Mouse (Mus musculus) hindbrain, embryonic 12.5 days (tissue): ENCODE results near the gene Dsp. TPM values are rescaled to one million over a fixed set of nuclear protein-coding genes. Genes with fewer than 3 reads are reported as not detected.

Source experiments
- ATAC-seq: fragments of 200-750 bp; cut with Nextera tagmentation; 2 replicates; pipeline ENCODE4 v1.8.0; 2017; ENCODE audit warnings: moderate TSS enrichment; ENCODE audit not compliant: low FRiP score
- H3K27ac ChIP-seq: fragments of 300-500 bp; sonication (generic); 2 replicates; pipeline ENCODE4 v1.5.1; 2016; ENCODE audit warnings: mild to moderate bottlenecking
- H3K27me3 ChIP-seq: fragments of 300-500 bp; sonication (generic); 2 replicates; pipeline ENCODE4 v1.6.1; 2016; ENCODE audit warnings: mild to moderate bottlenecking
- H3K36me3 ChIP-seq: fragments of 300-500 bp; sonication (generic); 2 replicates; pipeline ENCODE4 v1.6.1; 2016; ENCODE audit warnings: mild to moderate bottlenecking
- H3K4me1 ChIP-seq: fragments of 300-500 bp; sonication (generic); 2 replicates; pipeline ENCODE4 v1.6.1; 2016
- H3K4me2 ChIP-seq: fragments of 300-500 bp; sonication (generic); replicated peaks from 2 replicates; pipeline ENCODE4 v1.6.1; 2016; ENCODE audit warnings: mild to moderate bottlenecking
- H3K4me3 ChIP-seq: fragments of 300-500 bp; sonication (generic); 2 replicates; pipeline ENCODE4 v1.5.1; 2016; ENCODE audit warnings: mild to moderate bottlenecking
- H3K9ac ChIP-seq: fragments of 300-500 bp; sonication (generic); 2 replicates; pipeline ENCODE4 v1.6.1; 2016; ENCODE audit warnings: mild to moderate bottlenecking, moderate library complexity
- H3K9me3 ChIP-seq: fragments of 300-500 bp; sonication (generic); replicated peaks from 2 replicates; pipeline ENCODE4 v1.6.1; 2016; ENCODE audit warnings: mild to moderate bottlenecking
- WGBS: fragments of 180-500 bp; shearing (Covaris S2); methylation state at CpG from one replicate; pipeline ENCODE4 v1.1.7; 2016; 5-methylcytosine and 5-hydroxymethylcytosine counted together
- polyA plus RNA-seq: library from polyadenylated mRNA; unstranded; fragments of >200 nt; fragmentation: Nextera tagmentation; extraction: Ambion mirVana; gene quantifications from 2 replicates; pipeline ENCODE4 v1.2.1, GENCODE M21; 2016

Gene Dsp
- polyA plus RNA-seq, 1 experiment from 2014 or later: 1.5 TPM

DNA sequence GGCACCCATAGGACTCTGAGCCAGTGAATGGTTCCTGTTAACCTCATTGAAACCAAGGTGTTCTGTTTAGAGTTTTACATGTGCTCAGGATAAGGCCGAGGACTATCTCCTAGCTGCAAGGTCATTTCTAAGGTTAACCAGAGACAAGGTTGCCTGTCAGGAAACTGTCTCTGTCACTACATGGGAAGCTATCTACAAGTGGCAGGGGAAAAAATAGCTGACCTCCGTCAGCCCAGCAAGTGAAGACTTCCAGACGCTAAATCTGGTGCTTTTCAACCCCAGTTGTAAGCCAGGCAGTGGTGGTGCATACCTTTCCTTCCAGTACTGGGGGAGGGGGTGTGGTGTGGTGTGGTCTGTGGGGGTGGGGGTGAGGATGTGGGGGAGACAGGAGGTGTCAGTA is 2.7 kb upstream of the Dsp start:
- Histone ChIP-seq H3K27me3 (peaks cover 69% of the 10 kb centered on the region), H3K4me3 (no peak overlapping the region), H3K4me2 (no peak overlapping the region), H3K9ac (no peak overlapping the region), H3K27ac (no peak overlapping the region), H3K36me3 (no peaks in the 10 kb centered on the region), H3K9me3 (no peaks in the 10 kb centered on the region), H3K4me1 (peaks cover 20% of the 10 kb centered on the region)
- ATAC-seq: no peak
- WGBS: 65% methylated on average over 3 of the region's 3 CpGs

GRCm38 (mm10) chr13:38151671-38152428 is 756 bp downstream of the Dsp start:
- Histone ChIP-seq H3K9ac (peak overlapping the region; percentile 44; the same call in 1 of the 2 replicates), H3K9me3 (no peaks in the 10 kb centered on the region), H3K4me3 (peak overlapping the region; percentile 40), H3K27me3 (peaks cover 87% of the 10 kb centered on the region), H3K4me2 (peak overlapping the region; percentile 66), H3K4me1 (peaks cover 16% of the 10 kb centered on the region), H3K36me3 (no peaks in the 10 kb centered on the region), H3K27ac (no peak overlapping the region)
- peak; percentile 35; the same call in 1 of the 2 replicates for ATAC-seq
- WGBS: under 1% methylated on average over 46 of the region's 49 CpGs

GRCm38 (mm10) chr13:38152429-38153035 is 1.4 kb downstream of the Dsp start:
- WGBS: 0% methylated on average over 31 of the region's 31 CpGs
- Histone ChIP-seq H3K4me3 (peak overlapping the region; percentile 40), H3K27ac (no peak overlapping the region), H3K4me2 (peak overlapping the region; percentile 66), H3K9ac (no peak overlapping the region), H3K27me3 (peaks cover 86% of the 10 kb centered on the region), H3K9me3 (no peaks in the 10 kb centered on the region), H3K36me3 (no peaks in the 10 kb centered on the region), H3K4me1 (peaks cover 16% of the 10 kb centered on the region)
- no peak for ATAC-seq

- Histone ChIP-seq H3K27me3 (peaks cover 75% of the 10 kb centered on the region), H3K4me1 (peaks cover 16% of the 10 kb centered on the region), H3K9ac (no peak overlapping the region), H3K9me3 (no peaks in the 10 kb centered on the region), H3K27ac (no peak overlapping the region), H3K36me3 (no peaks in the 10 kb centered on the region), H3K4me3 (no peak overlapping the region), H3K4me2 (no peak overlapping the region)
- 3% methylated on average over 2 of the region's 2 CpGs for WGBS
- ATAC-seq: no peak
These were observed 4.4 kb downstream of the Dsp start for GRCm38 (mm10) chr13:38155523-38155922.

- no peaks in the 10 kb centered on the region for H3K36me3 ChIP-seq
- peaks cover 58% of the 10 kb centered on the region for H3K27me3 ChIP-seq
- no peak overlapping the region for H3K4me2 ChIP-seq
- 17% methylated on average over 6 of the region's 6 CpGs for WGBS
- H3K27ac ChIP-seq: no peak overlapping the region
- H3K9me3 ChIP-seq: no peaks in the 10 kb centered on the region
- H3K9ac ChIP-seq: no peak overlapping the region
- no peak for ATAC-seq
- H3K4me3 ChIP-seq: no peak overlapping the region
- peaks cover 2% of the 10 kb centered on the region for H3K4me1 ChIP-seq
These were observed 6.5 kb downstream of the Dsp start for GRCm38 (mm10) chr13:38157635-38158034.

- WGBS: 76% methylated on average over 2 of the region's 2 CpGs
- H3K9ac ChIP-seq: no peak overlapping the region
- H3K4me3 ChIP-seq: no peak overlapping the region
These were observed 10.9 kb downstream of the Dsp start for GRCm38 (mm10) chr13:38162002-38162401.

DNA sequence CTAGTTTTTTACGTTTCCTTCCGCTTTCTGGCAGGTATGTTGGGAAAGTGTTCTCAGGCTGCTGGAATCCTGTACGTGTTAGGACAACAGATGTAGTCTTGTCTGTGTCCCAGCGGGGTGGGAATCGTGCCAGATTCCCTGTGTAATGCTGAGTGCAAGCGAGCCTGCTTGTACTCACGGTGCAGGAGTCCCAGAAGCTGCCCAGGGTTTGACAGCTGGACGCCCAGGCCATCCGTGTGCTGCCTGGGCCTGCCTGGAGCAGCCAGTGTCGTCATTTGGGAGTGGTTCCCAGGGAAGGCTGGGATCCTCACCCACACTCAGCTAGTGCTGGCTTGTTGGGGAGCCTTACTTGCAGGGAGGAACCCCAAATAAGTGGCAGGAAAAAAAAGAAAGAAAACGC is 11.6 kb downstream of the Dsp start:
- H3K27me3 ChIP-seq: peaks cover 21% of the 10 kb centered on the region
- H3K27ac ChIP-seq: no peak overlapping the region
- H3K9me3 ChIP-seq: no peaks in the 10 kb centered on the region
- H3K36me3 ChIP-seq: no peaks in the 10 kb centered on the region
- WGBS: 55% methylated on average over 11 of the region's 11 CpGs
- no peak overlapping the region for H3K9ac ChIP-seq
- 0 out of 2 replicates have a peak, but pooled peaks cover 2% of the 10 kb centered on the region for H3K4me1 ChIP-seq
- H3K4me2 ChIP-seq: no peak overlapping the region
- no peak for ATAC-seq
- H3K4me3 ChIP-seq: no peak overlapping the region

More at GRCm38 (mm10) chr13:38162002-38162401, 10.9 kb downstream of the Dsp start:
- H3K27ac ChIP-seq: no peak overlapping the region
- no peak overlapping the region for H3K4me2 ChIP-seq
- no peak for ATAC-seq
- H3K36me3 ChIP-seq: no peaks in the 10 kb centered on the region
- H3K4me1 ChIP-seq: 0 out of 2 replicates have a peak, but pooled peaks cover 2% of the 10 kb centered on the region
- no peaks in the 10 kb centered on the region for H3K9me3 ChIP-seq
- peaks cover 25% of the 10 kb centered on the region for H3K27me3 ChIP-seq

- Histone ChIP-seq H3K36me3 (no peaks in the 10 kb centered on the region), H3K27ac (no peak overlapping the region), H3K4me2 (no peak overlapping the region), H3K9ac (no peak overlapping the region), H3K4me1 (0 out of 2 replicates have a peak, but pooled peaks cover 2% of the 10 kb centered on the region), H3K9me3 (no peaks in the 10 kb centered on the region), H3K27me3 (0 out of 2 replicates have a peak, but pooled peaks cover 6% of the 10 kb centered on the region), H3K4me3 (no peak overlapping the region)
- 94% methylated on average over 11 of the region's 11 CpGs for WGBS
- no peak for ATAC-seq
These were observed 13.8 kb downstream of the Dsp start for GRCm38 (mm10) chr13:38164932-38165331.

GRCm38 (mm10) chr13:38167056-38167455 is 16.0 kb downstream of the Dsp start:
- H3K9ac ChIP-seq: no peak overlapping the region
- no peaks in the 10 kb centered on the region for H3K9me3 ChIP-seq
- peaks cover 7% of the 10 kb centered on the region; the same call in 1 of the 2 replicates for H3K4me1 ChIP-seq
- H3K27ac ChIP-seq: no peak overlapping the region
- H3K36me3 ChIP-seq: no peaks in the 10 kb centered on the region
- 90% methylated on average over 3 of the region's 3 CpGs for WGBS
- no peak overlapping the region for H3K4me3 ChIP-seq
- no peak overlapping the region for H3K4me2 ChIP-seq
- H3K27me3 ChIP-seq: 0 out of 2 replicates have a peak, but pooled peaks cover 3% of the 10 kb centered on the region
- no peak for ATAC-seq

GRCm38 (mm10) chr13:38170707-38171144 is 19.6 kb downstream of the Dsp start:
- 57% methylated on average over 4 of the region's 4 CpGs for WGBS
- ATAC-seq: no peak

GRCm38 (mm10) chr13:38193406-38193805 is 42.3 kb downstream of the Dsp start:
- Histone ChIP-seq H3K9me3 (peaks cover 21% of the 10 kb centered on the region), H3K27me3 (no peaks in the 10 kb centered on the region), H3K4me2 (no peak overlapping the region), H3K36me3 (no peaks in the 10 kb centered on the region), H3K9ac (no peak overlapping the region), H3K4me1 (no peaks in the 10 kb centered on the region), H3K4me3 (no peak overlapping the region), H3K27ac (no peak overlapping the region)
- 75% methylated on average over 10 of the region's 10 CpGs for WGBS
- no peak for ATAC-seq

More at GRCm38 (mm10) chr13:38170707-38171144, 19.6 kb downstream of the Dsp start:
- Histone ChIP-seq H3K27ac (no peak overlapping the region), H3K4me3 (no peak overlapping the region), H3K9me3 (no peaks in the 10 kb centered on the region), H3K9ac (no peak overlapping the region), H3K36me3 (no peaks in the 10 kb centered on the region), H3K4me1 (peaks cover 5% of the 10 kb centered on the region; the same call in 1 of the 2 replicates), H3K4me2 (no peak overlapping the region), H3K27me3 (no peaks in the 10 kb centered on the region)

- ATAC-seq: no peak
- H3K9ac ChIP-seq: no peak overlapping the region
- H3K4me3 ChIP-seq: no peak overlapping the region
- H3K36me3 ChIP-seq: no peaks in the 10 kb centered on the region
- peaks cover 8% of the 10 kb centered on the region; the same call in 1 of the 2 replicates for H3K9me3 ChIP-seq
- no peak overlapping the region for H3K27ac ChIP-seq
- H3K27me3 ChIP-seq: no peaks in the 10 kb centered on the region
- peaks cover 9% of the 10 kb centered on the region for H3K4me1 ChIP-seq
- no peak overlapping the region for H3K4me2 ChIP-seq
- WGBS: 83% methylated on average over 6 of the region's 6 CpGs
These were observed 50.3 kb downstream of the Dsp start for GRCm38 (mm10) chr13:38201413-38201812.
